Mouse (Mus musculus) heart, embryonic 15.5 days (tissue): ENCODE data around the gene Xlr5a. TPM values are rescaled to one million over a fixed set of nuclear protein-coding genes. Genes with fewer than 3 reads are reported as not detected.

Experiments
- polyA plus RNA-seq: library from polyadenylated mRNA; unstranded; fragments of >200 nt; fragmentation: Nextera tagmentation; extraction: Ambion mirVana; gene quantifications from 2 replicates; pipeline ENCODE4 v1.2.1, GENCODE M21; 2015

The Xlr5a gene
- polyA plus RNA-seq, 1 experiment from 2014 or later: not detected

Other genes with a start within 250 kb of the Xlr5a start
- gene Pnma3, start 228.2 kb downstream of the Xlr5a start, polyA plus RNA-seq: 0.06 TPM in 1 of 2 replicates, not detected in the other
- 0.79 and 2.0 TPM in 2 replicates for gene Xlr4a, start 210.5 kb downstream of the Xlr5a start, polyA plus RNA-seq
- gene Xlr3a, start 195.9 kb downstream of the Xlr5a start, polyA plus RNA-seq: 1.8 and 1.9 TPM in 2 replicates
- gene Gm14685, start 175.9 kb downstream of the Xlr5a start, polyA plus RNA-seq: not detected in 2 replicates
- gene Xlr5b, start 144.2 kb downstream of the Xlr5a start, polyA plus RNA-seq: not detected in 2 replicates
- gene DXBay18, start 143.5 kb downstream of the Xlr5a start, polyA plus RNA-seq: 0.08 TPM in 1 of 2 replicates, not detected in the other
- gene Spin2d, start 116.0 kb downstream of the Xlr5a start, polyA plus RNA-seq: not detected in 2 replicates
- 6.0 and 6.8 TPM in 2 replicates for gene Xlr3b, start 100.8 kb downstream of the Xlr5a start, polyA plus RNA-seq
- 0.96 and 2.8 TPM in 2 replicates for gene Xlr4b, start 78.6 kb downstream of the Xlr5a start, polyA plus RNA-seq
- gene F8a, start 64.7 kb downstream of the Xlr5a start, polyA plus RNA-seq: 9.2 and 11.6 TPM in 2 replicates
- gene Xlr4c, start 49.8 kb downstream of the Xlr5a start, polyA plus RNA-seq: 0.14 and 0.79 TPM in 2 replicates
- not detected in 2 replicates for gene Xlr3c, start 27.6 kb downstream of the Xlr5a start, polyA plus RNA-seq
- gene Xlr5c, start within 50 bp of the Xlr5a start, polyA plus RNA-seq: not detected in 2 replicates
- not detected in 2 replicates for gene Gm45015, start 43.9 kb upstream of the Xlr5a start, polyA plus RNA-seq
- gene Zfp275, start 49.6 kb upstream of the Xlr5a start, polyA plus RNA-seq: 8.3 and 11.4 TPM in 2 replicates
- gene Gm18336, start 105.8 kb upstream of the Xlr5a start, polyA plus RNA-seq: not detected in 2 replicates
- gene Zfp92, start 118.1 kb upstream of the Xlr5a start, polyA plus RNA-seq: not detected in 2 replicates
- not detected in 2 replicates for gene Trex2, start 142.4 kb upstream of the Xlr5a start, polyA plus RNA-seq
- gene Haus7, start 166.1 kb upstream of the Xlr5a start, polyA plus RNA-seq: 40.3 and 41.3 TPM in 2 replicates
- 110 and 151 TPM in 2 replicates for gene Bgn, start 190.6 kb upstream of the Xlr5a start, polyA plus RNA-seq
- gene Atp2b3, start 210.1 kb upstream of the Xlr5a start, polyA plus RNA-seq: 0.18 and 0.25 TPM in 2 replicates